Mouse (Mus musculus): Measurements from ENCODE around the gene Ckb. TPM values are rescaled to one million over a fixed set of nuclear protein-coding genes. Genes with fewer than 3 reads are reported as not detected.
A peak's percentile ranks its signal among the peaks of the same experiment; 100 is the strongest.
"Not testable (repeated sequence)": the region's sequence is repeated elsewhere in the genome, so short reads cannot be mapped to it uniquely, and the experiment has no call there.

The Ckb gene
- polyA plus RNA-seq, 1 experiment from 2014 or later = 555 TPM

GRCm38 (mm10) chr12:111664144-111664634 lies 7.9 kb downstream of the Ckb start:
- WGBS = 13% methylated on average over 6 of the region's 6 CpGs
- Histone ChIP-seq H3K27me3 (ENCODE audit: control insufficient read depth, insufficient read depth, low read length) (no peaks in the 10 kb centered on the region), H3K27ac (ENCODE audit: low read length) (peak overlapping the region; percentile 84), H3K9me3 (ENCODE audit: control insufficient read depth, low read depth, low read length) (no peaks in the 10 kb centered on the region), H3K4me1 (ENCODE audit: control insufficient read depth, insufficient read depth, low read length) (peaks cover 31% of the 10 kb centered on the region; the same call in 1 of the 2 replicates), H3K36me3 (ENCODE audit: control insufficient read depth, insufficient read depth, low read length) (no peaks in the 10 kb centered on the region), H3K4me2 (replicated peaks; ENCODE audit: low read depth, low read length) (no peak overlapping the region), H3K4me3 (ENCODE audit: low read depth, low read length) (no peak overlapping the region), H3K9ac (replicated peaks; ENCODE audit: low read depth, low read length) (no peak overlapping the region)
- ATAC-seq (ENCODE audit: insufficient number of reproducible peaks, insufficient read depth, low FRiP score, low read depth) = peak; percentile 66; the same call in 1 of the 2 replicates

DNA sequence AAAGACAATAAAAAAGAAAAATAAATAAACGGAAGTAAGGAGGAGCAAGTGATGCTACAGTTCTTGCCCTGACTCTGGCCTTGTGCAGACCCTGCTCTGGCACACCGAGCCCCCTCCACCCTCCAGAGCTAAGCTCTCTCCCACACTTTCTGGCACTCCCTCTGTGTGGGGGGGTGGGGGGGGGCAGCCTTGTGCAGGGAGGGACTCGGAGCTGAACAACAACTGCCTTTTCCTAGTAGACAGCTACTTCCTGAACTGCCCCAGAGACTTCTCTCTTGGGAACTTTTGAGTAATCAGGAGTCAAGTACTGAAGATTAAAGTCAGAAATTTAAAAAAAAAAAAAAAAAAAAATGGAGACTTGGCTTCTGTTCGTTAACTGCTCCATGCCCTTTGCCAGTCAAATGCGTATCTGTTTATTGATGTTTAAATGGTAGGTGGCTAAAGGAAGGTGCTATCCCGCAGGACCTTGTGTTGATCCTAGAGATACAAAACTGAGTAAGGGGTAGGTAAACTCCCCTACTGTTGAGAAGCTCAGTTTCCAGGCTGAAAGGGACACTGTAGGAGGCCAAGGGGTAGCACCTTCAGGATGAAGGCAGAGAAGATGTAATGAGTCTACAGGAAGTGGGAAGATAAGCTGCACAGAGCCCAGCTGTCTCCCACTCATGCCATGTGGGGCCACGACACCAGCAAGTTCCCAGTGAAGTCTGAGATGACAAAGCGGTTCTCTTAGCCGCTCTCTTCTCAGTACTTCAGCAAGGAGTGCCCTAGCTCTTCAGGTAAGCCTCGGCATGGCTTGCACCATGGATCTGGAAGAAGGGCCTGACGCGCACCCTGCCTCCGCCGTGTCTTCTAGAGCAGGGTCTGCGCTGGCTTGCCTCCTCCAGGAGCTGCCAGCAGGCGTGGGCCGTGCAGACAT lies 8.7 kb downstream of the Ckb start:
- peaks cover 24% of the 10 kb centered on the region; the same call in 1 of the 2 replicates for H3K4me1 ChIP-seq (ENCODE audit: control insufficient read depth, insufficient read depth, low read length)
- no peak overlapping the region for H3K4me3 ChIP-seq (ENCODE audit: low read depth, low read length)
- H3K9ac ChIP-seq (replicated peaks; ENCODE audit: low read depth, low read length) = no peak overlapping the region
- no peak for ATAC-seq (ENCODE audit: insufficient number of reproducible peaks, insufficient read depth, low FRiP score, low read depth)
- peak overlapping the region; percentile 19; the same call in 1 of the 2 replicates for H3K4me2 ChIP-seq (replicated peaks; ENCODE audit: low read depth, low read length)
- WGBS = 42% methylated on average over 17 of the region's 17 CpGs
- no peaks in the 10 kb centered on the region for H3K27me3 ChIP-seq (ENCODE audit: control insufficient read depth, insufficient read depth, low read length)
- H3K36me3 ChIP-seq (ENCODE audit: control insufficient read depth, insufficient read depth, low read length) = no peaks in the 10 kb centered on the region
- peak overlapping the region; percentile 84 for H3K27ac ChIP-seq (ENCODE audit: low read length)
- H3K9me3 ChIP-seq (ENCODE audit: control insufficient read depth, low read depth, low read length) = no peaks in the 10 kb centered on the region

GRCm38 (mm10) chr12:111661554-111661953 lies 10.6 kb downstream of the Ckb start:
- not testable (repeated sequence) for ATAC-seq (ENCODE audit: insufficient number of reproducible peaks, insufficient read depth, low FRiP score, low read depth); H3K9ac ChIP-seq (replicated peaks; ENCODE audit: low read depth, low read length); H3K4me2 ChIP-seq (replicated peaks; ENCODE audit: low read depth, low read length); H3K36me3 ChIP-seq (ENCODE audit: control insufficient read depth, insufficient read depth, low read length); H3K9me3 ChIP-seq (ENCODE audit: control insufficient read depth, low read depth, low read length); H3K27me3 ChIP-seq (ENCODE audit: control insufficient read depth, insufficient read depth, low read length); H3K27ac ChIP-seq (ENCODE audit: low read length); H3K4me3 ChIP-seq (ENCODE audit: low read depth, low read length)
- peaks cover 24% of the 10 kb centered on the region; the same call in 1 of the 2 replicates for H3K4me1 ChIP-seq (ENCODE audit: control insufficient read depth, insufficient read depth, low read length)
- 98% methylated on average over 11 of the region's 11 CpGs for WGBS

DNA sequence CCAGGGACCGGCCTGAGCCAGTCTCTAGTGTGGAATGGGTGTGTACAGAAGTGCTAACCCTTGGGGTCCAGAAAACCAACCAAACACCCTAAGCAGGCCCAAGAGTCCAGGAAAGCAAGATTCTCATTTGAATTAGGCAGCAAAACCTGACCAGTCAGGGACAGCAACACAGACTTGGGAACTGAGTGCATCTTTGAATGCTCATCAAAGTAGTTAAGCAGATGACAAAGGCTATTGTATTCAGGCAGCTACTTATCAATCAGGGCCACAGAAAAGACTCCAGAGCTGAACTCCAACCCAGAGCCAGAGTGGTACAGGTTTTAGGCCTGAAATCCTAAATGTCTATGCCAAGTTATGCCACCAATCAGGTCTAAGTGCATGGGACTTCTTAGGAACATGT lies 11.5 kb downstream of the Ckb start:
- H3K9me3 ChIP-seq (ENCODE audit: control insufficient read depth, low read depth, low read length) = no peaks in the 10 kb centered on the region
- no peak overlapping the region for H3K4me3 ChIP-seq (ENCODE audit: low read depth, low read length)
- H3K27ac ChIP-seq (ENCODE audit: low read length) = no peak overlapping the region
- no peak overlapping the region for H3K4me2 ChIP-seq (replicated peaks; ENCODE audit: low read depth, low read length)
- 97% methylated on average over 1 of the region's 1 CpGs for WGBS
- no peaks in the 10 kb centered on the region for H3K27me3 ChIP-seq (ENCODE audit: control insufficient read depth, insufficient read depth, low read length)
- H3K4me1 ChIP-seq (ENCODE audit: control insufficient read depth, insufficient read depth, low read length) = peaks cover 21% of the 10 kb centered on the region; the same call in 1 of the 2 replicates
- peaks cover 11% of the 10 kb centered on the region for H3K36me3 ChIP-seq (ENCODE audit: control insufficient read depth, insufficient read depth, low read length)
- no peak for ATAC-seq (ENCODE audit: insufficient number of reproducible peaks, insufficient read depth, low FRiP score, low read depth)
- H3K9ac ChIP-seq (replicated peaks; ENCODE audit: low read depth, low read length) = no peak overlapping the region

DNA sequence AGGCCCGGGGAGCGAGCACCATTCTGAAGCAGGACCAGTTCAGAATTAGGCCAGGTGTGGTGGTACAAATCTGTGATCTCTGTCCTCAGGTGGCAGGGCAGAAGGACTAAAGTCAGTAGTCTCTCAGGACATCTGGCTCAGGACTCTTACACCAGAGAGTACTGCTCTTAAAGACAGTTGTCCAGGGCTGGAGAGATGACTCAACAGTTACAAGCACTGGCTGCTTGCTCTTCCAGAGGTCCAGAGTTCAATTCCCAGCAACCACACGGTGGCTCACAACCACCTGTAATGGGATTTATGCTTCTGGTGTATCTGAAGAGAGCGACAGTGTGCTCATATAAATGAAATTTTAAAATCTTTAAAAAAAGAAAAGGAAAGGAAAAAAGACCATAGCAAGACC lies 12.8 kb downstream of the Ckb start:
- H3K36me3 ChIP-seq (ENCODE audit: control insufficient read depth, insufficient read depth, low read length) = peaks cover 19% of the 10 kb centered on the region
- no peak overlapping the region for H3K4me3 ChIP-seq (ENCODE audit: low read depth, low read length)
- no peak for ATAC-seq (ENCODE audit: insufficient number of reproducible peaks, insufficient read depth, low FRiP score, low read depth)
- WGBS = 95% methylated on average over 4 of the region's 4 CpGs
- H3K9ac ChIP-seq (replicated peaks; ENCODE audit: low read depth, low read length) = no peak overlapping the region
- H3K4me2 ChIP-seq (replicated peaks; ENCODE audit: low read depth, low read length) = no peak overlapping the region
- peaks cover 13% of the 10 kb centered on the region; the same call in 1 of the 2 replicates for H3K4me1 ChIP-seq (ENCODE audit: control insufficient read depth, insufficient read depth, low read length)
- H3K27ac ChIP-seq (ENCODE audit: low read length) = no peak overlapping the region
- no peaks in the 10 kb centered on the region for H3K9me3 ChIP-seq (ENCODE audit: control insufficient read depth, low read depth, low read length)
- no peaks in the 10 kb centered on the region for H3K27me3 ChIP-seq (ENCODE audit: control insufficient read depth, insufficient read depth, low read length)

GRCm38 (mm10) chr12:111655695-111656094 lies 16.4 kb downstream of the Ckb start:
- Histone ChIP-seq H3K27me3 (ENCODE audit: control insufficient read depth, insufficient read depth, low read length) (no peaks in the 10 kb centered on the region), H3K27ac (ENCODE audit: low read length) (no peak overlapping the region), H3K9ac (replicated peaks; ENCODE audit: low read depth, low read length) (no peak overlapping the region), H3K36me3 (ENCODE audit: control insufficient read depth, insufficient read depth, low read length) (peaks cover 40% of the 10 kb centered on the region), H3K4me2 (replicated peaks; ENCODE audit: low read depth, low read length) (no peak overlapping the region), H3K9me3 (ENCODE audit: control insufficient read depth, low read depth, low read length) (no peaks in the 10 kb centered on the region), H3K4me1 (ENCODE audit: control insufficient read depth, insufficient read depth, low read length) (no peaks in the 10 kb centered on the region), H3K4me3 (ENCODE audit: low read depth, low read length) (no peak overlapping the region)
- no peak for ATAC-seq (ENCODE audit: insufficient number of reproducible peaks, insufficient read depth, low FRiP score, low read depth)
- WGBS = 95% methylated on average over 11 of the region's 11 CpGs

GRCm38 (mm10) chr12:111653434-111653833 lies 18.7 kb downstream of the Ckb start:
- Histone ChIP-seq H3K36me3 (ENCODE audit: control insufficient read depth, insufficient read depth, low read length) (peaks cover 51% of the 10 kb centered on the region), H3K9me3 (ENCODE audit: control insufficient read depth, low read depth, low read length) (no peaks in the 10 kb centered on the region), H3K27me3 (ENCODE audit: control insufficient read depth, insufficient read depth, low read length) (no peaks in the 10 kb centered on the region), H3K9ac (replicated peaks; ENCODE audit: low read depth, low read length) (no peak overlapping the region), H3K27ac (ENCODE audit: low read length) (no peak overlapping the region), H3K4me2 (replicated peaks; ENCODE audit: low read depth, low read length) (no peak overlapping the region), H3K4me3 (ENCODE audit: low read depth, low read length) (no peak overlapping the region), H3K4me1 (ENCODE audit: control insufficient read depth, insufficient read depth, low read length) (no peaks in the 10 kb centered on the region)
- 32% methylated on average over 3 of the region's 3 CpGs for WGBS
- no peak for ATAC-seq (ENCODE audit: insufficient number of reproducible peaks, insufficient read depth, low FRiP score, low read depth)

- no peak overlapping the region for H3K4me3 ChIP-seq (ENCODE audit: low read depth, low read length)
- no peaks in the 10 kb centered on the region for H3K9me3 ChIP-seq (ENCODE audit: control insufficient read depth, low read depth, low read length)
- no peaks in the 10 kb centered on the region for H3K4me1 ChIP-seq (ENCODE audit: control insufficient read depth, insufficient read depth, low read length)
- H3K9ac ChIP-seq (replicated peaks; ENCODE audit: low read depth, low read length) = no peak overlapping the region
- H3K27me3 ChIP-seq (ENCODE audit: control insufficient read depth, insufficient read depth, low read length) = no peaks in the 10 kb centered on the region
- 88% methylated on average over 3 of the region's 3 CpGs for WGBS
- H3K27ac ChIP-seq (ENCODE audit: low read length) = no peak overlapping the region
- ATAC-seq (ENCODE audit: insufficient number of reproducible peaks, insufficient read depth, low FRiP score, low read depth) = no peak
- H3K36me3 ChIP-seq (ENCODE audit: control insufficient read depth, insufficient read depth, low read length) = peaks cover 51% of the 10 kb centered on the region
- H3K4me2 ChIP-seq (replicated peaks; ENCODE audit: low read depth, low read length) = no peak overlapping the region
Measured at GRCm38 (mm10) chr12:111652953-111653352, 19.2 kb downstream of the Ckb start.

Data from stomach, embryonic 14.5 days (tissue).